ENCODE assay signal across 17 mouse cellular contexts in the genomic region with DNA sequence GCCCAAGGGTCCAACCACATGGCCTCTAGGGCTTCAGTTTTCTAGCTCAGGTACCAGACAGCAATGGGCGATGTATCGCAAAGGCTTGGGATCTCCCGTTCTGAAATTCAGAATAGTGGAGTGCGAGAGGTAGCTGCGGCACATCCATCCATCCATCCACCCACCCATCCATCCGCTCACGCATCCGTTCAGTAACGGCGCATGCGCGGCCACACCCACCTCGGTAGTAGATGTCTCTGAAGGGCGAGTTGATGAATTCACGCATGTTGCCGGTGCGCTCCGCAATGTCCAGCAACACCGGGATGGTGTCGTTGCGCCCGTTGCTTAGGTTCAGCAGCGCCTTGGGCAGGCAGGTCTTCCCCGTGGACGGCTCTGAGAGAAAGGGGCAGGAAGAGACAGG. TPM values are rescaled to one million over a fixed set of nuclear protein-coding genes. Genes with fewer than 3 reads are reported as not detected.
"Had no signal": no experiment of that assay in that cellular context is flagged by ENCODE, and none has a peak within 500 bp of the region (broad histone marks: within the 10 kb centered on the region; RNA-seq: fewer than 3 reads in every experiment).

No protein-coding gene starts in this region.

- DNase-seq: lung, adult 18-20 months; lung, embryonic 14.5 days; lung, postnatal 10 days; lung, postnatal 4 days; retina, postnatal 1 day; right cerebral cortex, adult 18-20 months; right cerebral cortex, postnatal 25 days; right cerebral cortex, postnatal 4 days; spleen, adult 18-20 months; thymus, adult 18-20 months; thymus, postnatal 14 days; thymus, postnatal 36 days had no signal

- ATAC-seq: midbrain, embryonic 13.5 days; midbrain, embryonic 15.5 days had no signal

- H3K36me3 ChIP-seq: midbrain, embryonic 13.5 days; midbrain, embryonic 15.5 days; neural tube, embryonic 12.5 days had no signal

- H3K9me3 ChIP-seq: megakaryocyte, embryonic 14.5 days; midbrain, embryonic 13.5 days; midbrain, embryonic 15.5 days; neural tube, embryonic 12.5 days had no signal

- H3K4me3 ChIP-seq: megakaryocyte, embryonic 14.5 days; midbrain, embryonic 13.5 days; midbrain, embryonic 15.5 days; neural tube, embryonic 12.5 days had no signal

RNA-seq across cellular contexts. Expression of gene Trpv4, which starts 22.1 kb away (rescaled TPM):
- total RNA-seq: monocyte, adult 5-6 weeks had no signal
